Mouse (Mus musculus) neural tube, embryonic 11.5 days (tissue): Measurements from ENCODE around the gene 2410004P03Rik. TPM values are rescaled to one million over a fixed set of nuclear protein-coding genes. Genes with fewer than 3 reads are reported as not detected.
"Not testable (repeated sequence)": the region's sequence is repeated elsewhere in the genome, so short reads cannot be mapped to it uniquely, and the experiment has no call there.

Source experiments
- ATAC-seq: fragments of 200-750 bp; cut with Nextera tagmentation; 2 replicates; pipeline ENCODE4 v1.8.0; 2017; ENCODE audit warnings: moderate number of reproducible peaks, mild to moderate bottlenecking, moderate TSS enrichment, moderate library complexity; ENCODE audit not compliant: insufficient read depth, low FRiP score, low TSS enrichment
- DNase-seq: peaks from one replicate; pipeline ENCODE4 v3.0.0-alpha.2; 2015; ENCODE audit warnings: low spot score
- H3K27ac ChIP-seq: fragments of 300-500 bp; sonication (generic); 2 replicates; pipeline ENCODE4 v1.5.1; 2014; ENCODE audit warnings: low read depth, mild to moderate bottlenecking, low read length
- H3K27me3 ChIP-seq: fragments of 300-500 bp; sonication (generic); 2 replicates; pipeline ENCODE4 v1.6.1; 2014; ENCODE audit warnings: mild to moderate bottlenecking, low read length, mixed read lengths; ENCODE audit not compliant: control insufficient read depth, insufficient read depth
- H3K36me3 ChIP-seq: fragments of 300-500 bp; sonication (generic); 2 replicates; pipeline ENCODE4 v1.6.1; 2014; ENCODE audit warnings: mild to moderate bottlenecking, low read length, moderate library complexity, mixed read lengths; ENCODE audit not compliant: control insufficient read depth, insufficient read depth
- H3K4me1 ChIP-seq: fragments of 300-500 bp; sonication (generic); 2 replicates; pipeline ENCODE4 v1.6.1; 2014; ENCODE audit warnings: low read length, mixed read lengths; ENCODE audit not compliant: control insufficient read depth, insufficient read depth
- H3K4me2 ChIP-seq: fragments of 300-500 bp; sonication (generic); 2 replicates; pipeline ENCODE4 v1.6.1; 2014; ENCODE audit warnings: low read depth, mild to moderate bottlenecking, moderate library complexity
- H3K4me3 ChIP-seq: fragments of 300-500 bp; sonication (generic); 2 replicates; pipeline ENCODE4 v1.5.1; 2014; ENCODE audit warnings: low read depth, low read length
- H3K9ac ChIP-seq: fragments of 300-500 bp; sonication (generic); 2 replicates; pipeline ENCODE4 v1.6.1; 2014; ENCODE audit warnings: mild to moderate bottlenecking, low read length
- H3K9me3 ChIP-seq: fragments of 300-500 bp; sonication (generic); 2 replicates; pipeline ENCODE4 v1.6.1; 2016; ENCODE audit warnings: low read length; ENCODE audit not compliant: control insufficient read depth
- WGBS: fragments of 180-500 bp; shearing (Covaris S2); extraction: QIAGEN DNeasy Blood & Tissue Kit; methylation state at CpG from one replicate; pipeline ENCODE4 v1.1.7; 2014; 5-methylcytosine and 5-hydroxymethylcytosine counted together
- polyA plus RNA-seq: library from polyadenylated mRNA; unstranded; fragments of >200 nt; fragmentation: Nextera tagmentation; extraction: Ambion mirVana; gene quantifications from 2 replicates; pipeline ENCODE4 v1.2.1, GENCODE M21; 2014

Gene 2410004P03Rik
- polyA plus RNA-seq, 1 experiment from 2014 or later = 0.89 TPM

GRCm38 (mm10) chr12:17033464-17033841 lies 21.9 kb upstream of the 2410004P03Rik start:
- Histone ChIP-seq H3K9ac (no peak overlapping the region), H3K27me3 (no peaks in the 10 kb centered on the region), H3K4me1 (no peaks in the 10 kb centered on the region), H3K4me3 (no peak overlapping the region), H3K27ac (no peak overlapping the region), H3K9me3 (no peaks in the 10 kb centered on the region), H3K36me3 (no peaks in the 10 kb centered on the region), H3K4me2 (no peak overlapping the region)
- no peak for ATAC-seq
- 84% methylated on average over 9 of the region's 9 CpGs for WGBS
- no peak for DNase-seq

DNA sequence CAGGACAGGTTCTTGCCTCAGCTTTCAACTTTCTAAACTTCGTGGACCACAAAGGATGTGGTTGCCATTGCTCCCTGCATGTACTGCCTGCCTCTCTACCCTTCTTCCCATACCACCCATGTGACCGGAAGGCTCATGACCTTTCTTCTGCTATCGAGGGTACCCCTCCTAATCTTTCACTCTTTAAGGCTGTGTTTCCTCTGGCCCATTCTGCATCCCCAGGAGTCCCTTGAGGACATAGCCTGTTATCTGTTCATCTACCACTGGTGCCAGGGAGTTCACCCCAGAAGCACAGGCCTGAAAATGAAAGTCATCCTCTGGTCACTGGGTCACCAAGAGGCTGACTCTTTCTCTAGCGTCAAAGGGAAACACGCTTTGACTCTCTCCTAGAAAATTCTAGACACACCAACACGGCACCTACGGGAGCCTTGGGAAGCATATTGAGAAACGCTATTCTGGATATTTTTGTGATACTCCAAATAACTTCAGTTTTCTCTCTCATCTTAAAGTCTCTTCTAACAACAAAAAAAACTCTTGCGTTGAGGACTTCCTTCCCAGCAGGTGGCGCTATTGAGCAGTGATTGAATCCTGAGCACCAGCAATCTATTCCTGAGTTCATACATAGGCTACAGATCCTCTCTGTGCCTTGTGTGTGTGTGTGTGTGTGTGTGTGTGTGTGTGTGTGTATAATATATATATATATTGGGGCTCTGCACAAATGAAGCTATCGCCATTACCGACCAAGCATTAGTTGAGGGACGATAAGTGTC lies 21.4 kb upstream of the 2410004P03Rik start:
- no peak overlapping the region for H3K27ac ChIP-seq
- H3K9me3 ChIP-seq = 0 out of 2 replicates have a peak, but pooled peaks cover 2% of the 10 kb centered on the region
- ATAC-seq (peak; percentile 71), DNase-seq (peak; percentile 77)
- H3K9ac ChIP-seq = no peak overlapping the region
- no peak overlapping the region for H3K4me2 ChIP-seq
- no peaks in the 10 kb centered on the region for H3K27me3 ChIP-seq
- H3K36me3 ChIP-seq = no peaks in the 10 kb centered on the region
- 43% methylated on average over 13 of the region's 13 CpGs for WGBS
- no peak overlapping the region for H3K4me3 ChIP-seq
- H3K4me1 ChIP-seq = no peaks in the 10 kb centered on the region

DNA sequence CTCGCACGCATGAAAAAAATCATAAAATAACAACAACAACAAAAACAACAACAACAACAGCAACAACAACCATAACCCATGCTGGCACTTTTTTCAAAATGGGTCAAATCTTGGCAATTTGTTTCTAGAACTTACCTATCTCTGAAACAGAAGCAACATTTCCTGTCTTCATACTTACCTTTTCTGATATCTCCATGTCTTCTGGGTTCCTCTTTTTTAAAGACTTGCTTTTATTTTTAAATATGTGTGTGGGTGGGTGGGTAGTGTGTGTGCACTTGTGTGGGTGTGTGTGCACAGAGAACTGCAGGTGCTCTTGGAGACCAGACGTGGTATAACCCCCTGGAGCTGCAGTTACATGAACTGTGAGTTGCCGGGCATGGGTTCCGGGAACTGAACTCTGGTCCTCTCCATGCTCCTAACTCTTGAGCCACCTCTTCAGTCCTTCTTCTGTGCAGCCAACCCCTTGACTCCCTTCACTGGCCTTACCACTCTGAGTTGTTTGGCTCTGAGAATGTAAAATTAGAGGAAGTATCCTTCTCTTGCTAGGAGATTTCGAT lies 13.1 kb upstream of the 2410004P03Rik start:
- Histone ChIP-seq H3K9me3 (0 out of 2 replicates have a peak, but pooled peaks cover 2% of the 10 kb centered on the region), H3K27ac (no peak overlapping the region), H3K4me3 (no peak overlapping the region), H3K4me1 (no peaks in the 10 kb centered on the region), H3K9ac (no peak overlapping the region), H3K4me2 (no peak overlapping the region), H3K36me3 (no peaks in the 10 kb centered on the region), H3K27me3 (no peaks in the 10 kb centered on the region)
- 92% methylated on average over 6 of the region's 6 CpGs for WGBS
- DNase-seq (no peak), ATAC-seq (no peak)

DNA sequence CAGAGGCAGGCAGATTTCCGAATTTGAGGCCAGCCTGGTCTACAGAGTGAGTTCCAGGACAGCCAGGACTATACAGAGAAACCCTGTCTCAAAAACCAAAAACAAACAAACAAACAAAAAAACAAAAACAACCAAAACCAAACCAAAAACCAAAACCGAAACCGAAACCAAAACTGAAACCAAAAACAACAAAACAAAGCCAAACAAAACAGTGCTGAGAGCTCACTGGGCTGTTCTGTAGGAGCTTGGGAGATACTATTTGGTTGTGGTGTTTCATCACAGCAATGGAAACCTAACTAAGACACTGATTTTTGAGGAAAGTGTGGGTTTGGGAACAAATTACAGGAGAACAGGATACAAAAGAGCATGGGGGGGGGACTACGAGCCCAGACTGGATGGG lies 10.6 kb upstream of the 2410004P03Rik start:
- no peaks in the 10 kb centered on the region for H3K9me3 ChIP-seq
- no peak for ATAC-seq

GRCm38 (mm10) chr12:17021125-17021524 lies 9.6 kb upstream of the 2410004P03Rik start:
- H3K9me3 ChIP-seq, ATAC-seq, DNase-seq, H3K4me1 ChIP-seq, H3K4me3 ChIP-seq, H3K4me2 ChIP-seq, H3K27ac ChIP-seq, H3K27me3 ChIP-seq, H3K36me3 ChIP-seq, H3K9ac ChIP-seq: not testable (repeated sequence)
- WGBS = 81% methylated on average over 4 of the region's 4 CpGs

More for the DNA sequence above, 10.6 kb upstream of the 2410004P03Rik start:
- no peaks in the 10 kb centered on the region for H3K27me3 ChIP-seq
- WGBS = 85% methylated on average over 4 of the region's 4 CpGs
- no peak overlapping the region for H3K4me3 ChIP-seq
- H3K4me2 ChIP-seq = no peak overlapping the region
- DNase-seq = no peak
- H3K4me1 ChIP-seq = no peaks in the 10 kb centered on the region
- H3K27ac ChIP-seq = no peak overlapping the region
- H3K36me3 ChIP-seq = no peaks in the 10 kb centered on the region
- H3K9ac ChIP-seq = no peak overlapping the region

GRCm38 (mm10) chr12:17018468-17018867 lies 6.9 kb upstream of the 2410004P03Rik start:
- WGBS = 26% methylated on average over 4 of the region's 4 CpGs

GRCm38 (mm10) chr12:17015711-17016110 lies 4.2 kb upstream of the 2410004P03Rik start:
- no peak for ATAC-seq
- no peak overlapping the region for H3K4me2 ChIP-seq

More at GRCm38 (mm10) chr12:17018468-17018867, 6.9 kb upstream of the 2410004P03Rik start:
- H3K4me1 ChIP-seq = no peaks in the 10 kb centered on the region
- no peak overlapping the region for H3K4me2 ChIP-seq
- no peak overlapping the region for H3K27ac ChIP-seq
- DNase-seq (peak; percentile 61), ATAC-seq (no peak)
- no peak overlapping the region for H3K9ac ChIP-seq
- no peaks in the 10 kb centered on the region for H3K27me3 ChIP-seq
- no peaks in the 10 kb centered on the region for H3K36me3 ChIP-seq
- no peak overlapping the region for H3K4me3 ChIP-seq
- H3K9me3 ChIP-seq = no peaks in the 10 kb centered on the region

GRCm38 (mm10) chr12:17012067-17012899 lies 756 bp upstream of the 2410004P03Rik start:
- no peaks in the 10 kb centered on the region for H3K9me3 ChIP-seq
- ATAC-seq = no peak; the same call in 1 of the 2 replicates

More at GRCm38 (mm10) chr12:17015711-17016110, 4.2 kb upstream of the 2410004P03Rik start:
- H3K4me3 ChIP-seq = no peak overlapping the region
- H3K27ac ChIP-seq = no peak overlapping the region
- H3K36me3 ChIP-seq = no peaks in the 10 kb centered on the region
- H3K9ac ChIP-seq = no peak overlapping the region
- H3K4me1 ChIP-seq = peaks cover 4% of the 10 kb centered on the region; the same call in 1 of the 2 replicates
- H3K9me3 ChIP-seq = no peaks in the 10 kb centered on the region
- no peak for DNase-seq
- no peaks in the 10 kb centered on the region for H3K27me3 ChIP-seq
- WGBS = 86% methylated on average over 2 of the region's 2 CpGs

More at GRCm38 (mm10) chr12:17012067-17012899, 756 bp upstream of the 2410004P03Rik start:
- H3K9ac ChIP-seq = no peak overlapping the region
- no peak overlapping the region for H3K4me3 ChIP-seq
- no peaks in the 10 kb centered on the region for H3K36me3 ChIP-seq
- H3K4me1 ChIP-seq = peaks cover 4% of the 10 kb centered on the region; the same call in 1 of the 2 replicates
- no peak for DNase-seq
- no peak overlapping the region for H3K4me2 ChIP-seq
- 65% methylated on average over 2 of the region's 2 CpGs for WGBS
- H3K27ac ChIP-seq = no peak overlapping the region
- H3K27me3 ChIP-seq = no peaks in the 10 kb centered on the region
